Mouse (Mus musculus) lung, adult 10 weeks (tissue): Measurements from ENCODE around the gene Zfp804a. TPM values are rescaled to one million over a fixed set of nuclear protein-coding genes. Genes with fewer than 3 reads are reported as not detected.

Experiments
- polyA plus RNA-seq: library from polyadenylated mRNA; stranded (reverse); fragments of 350-450 nt; fragmentation: Illumina TruSeq; extraction: RNeasy Lipid Tissue Mini Kit (QIAGEN cat#74804); gene quantifications from one replicate; pipeline ENCODE4 v1.2.3, GENCODE M21; 2014; ENCODE audit warnings: low read depth, low replicate concordance; ENCODE audit not compliant: insufficient read depth

Zfp804a gene
- polyA plus RNA-seq, result not detected

GRCm38 (mm10) chr2:82053185-82053891 is at the start of gene Zfp804a:
Zfp804a (plus strand) TSS chr2:82053222.

